Mouse (Mus musculus): ENCODE data around the gene Epdr1. TPM values are rescaled to one million over a fixed set of nuclear protein-coding genes. Genes with fewer than 3 reads are reported as not detected.

Gene Epdr1
- polyA plus RNA-seq, 1 experiment from 2014 or later, result 51.8 TPM

Other genes starting within 250 kb of the Epdr1 start
- gene Stard3nl, start 224.1 kb downstream of the Epdr1 start, polyA plus RNA-seq (2015; fragmentation: Nextera tagmentation; extraction: Ambion mirVana), result 88.8 and 89.6 TPM in 2 replicates
- 26.1 and 33.7 TPM in 2 replicates for gene Sfrp4, start 3.2 kb upstream of the Epdr1 start, polyA plus RNA-seq (2015; fragmentation: Nextera tagmentation; extraction: Ambion mirVana)
- gene Nme8, start 77.9 kb upstream of the Epdr1 start, polyA plus RNA-seq (2015; fragmentation: Nextera tagmentation; extraction: Ambion mirVana), result not detected in 2 replicates
- 0.75 and 0.88 TPM in 2 replicates for gene Gpr141, start 204.3 kb upstream of the Epdr1 start, polyA plus RNA-seq (2015; fragmentation: Nextera tagmentation; extraction: Ambion mirVana)